Mouse (Mus musculus) layer of hippocampus, adult 9-10 months (tissue): ENCODE measurements around the gene Zfp746.

ENCODE experiments used
- DNase-seq: peaks from one replicate; pipeline ENCODE4 v3.0.0; 2022; ENCODE audit warnings: low spot score

Gene Zfp746

GRCm38 (mm10) chr6:48047114-48047449, 39.3 kb downstream of the Zfp746 start:
- DNase-seq, result no peak

GRCm38 (mm10) chr6:48032661-48033060, 53.7 kb downstream of the Zfp746 start:
- no peak for DNase-seq

- no peak for DNase-seq
Measured at GRCm38 (mm10) chr6:48025905-48026660, 60.3 kb downstream of the Zfp746 start.

- no peak for DNase-seq
Measured at GRCm38 (mm10) chr6:48024994-48025345, 61.4 kb downstream of the Zfp746 start.

- no peak for DNase-seq
Measured at GRCm38 (mm10) chr6:48024330-48024993, 61.9 kb downstream of the Zfp746 start.

GRCm38 (mm10) chr6:48022672-48023071, 63.7 kb downstream of the Zfp746 start:
- no peak for DNase-seq

- no peak for DNase-seq
Measured at GRCm38 (mm10) chr6:48021678-48022077, 64.7 kb downstream of the Zfp746 start.

- DNase-seq, result no peak
Measured at GRCm38 (mm10) chr6:48020006-48020405, 66.4 kb downstream of the Zfp746 start.

- DNase-seq, result no peak
Measured at GRCm38 (mm10) chr6:48016841-48017240, 69.6 kb downstream of the Zfp746 start.

- DNase-seq, result no peak
Measured at GRCm38 (mm10) chr6:48016090-48016521, 70.3 kb downstream of the Zfp746 start.
